ENCODE assay signal across 20 mouse cellular contexts in genomic region chr7:135283212-135283611, GRCm38 (mm10).
"Had no signal": no experiment of that assay in that cellular context is flagged by ENCODE, and none has a peak within 500 bp of the region (broad histone marks: within the 10 kb centered on the region; RNA-seq: fewer than 3 reads in every experiment).

No protein-coding gene starts in this region.

- DNase-seq: cerebellum, adult 8-10 months; cerebellum, adult 9-10 months; cerebellum, adult 9-11 months; cerebellum, postnatal 10 days; cerebellum, postnatal 14 days; cerebellum, postnatal 25 days; cerebellum, postnatal 36 days; embryo, embryonic 11 days; forebrain, postnatal 0 days; gastrocnemius, adult 2 months; gastrocnemius, postnatal 10 days; gastrocnemius, postnatal 14 days; gastrocnemius, postnatal 25 days; gastrocnemius, postnatal 36 days; heart, adult 18-20 months; heart, adult 2 months had no signal

- ATAC-seq: forebrain, embryonic 13.5 days; forebrain, embryonic 14.5 days; forebrain, embryonic 15.5 days; forebrain, embryonic 16.5 days; forebrain, postnatal 0 days had no signal
